Mouse (Mus musculus) cortical plate, adult 2 months (tissue): ENCODE data around the gene Eps15l1. TPM values are rescaled to one million over a fixed set of nuclear protein-coding genes. Genes with fewer than 3 reads are reported as not detected.
A peak's percentile ranks its signal among the peaks of the same experiment; 100 is the strongest.

Source experiments
- H3K27ac ChIP-seq: fragments of 200-500 bp; 2 replicates; pipeline ENCODE4 v1.5.1; 2012; ENCODE audit warnings: low read length, control low read depth, inconsistent platforms; ENCODE audit not compliant: insufficient read depth
- H3K4me1 ChIP-seq: fragments of 200-500 bp; 2 replicates; pipeline ENCODE4 v1.6.1; 2011; ENCODE audit warnings: low read length; ENCODE audit not compliant: control insufficient read depth, insufficient read depth
- H3K4me3 ChIP-seq: fragments of 200-500 bp; 2 replicates; pipeline ENCODE4 v1.5.1; 2011; ENCODE audit warnings: mild to moderate bottlenecking, low read length, control low read depth; ENCODE audit not compliant: insufficient read depth
- CTCF ChIP-seq: fragments of 200-500 bp; IDR thresholded peaks from 2 replicates; pipeline ENCODE4 v1.5.1; 2011; ENCODE audit warnings: mild to moderate bottlenecking, control low read depth, low read length; ENCODE audit not compliant: insufficient read depth; ENCODE audit errors: extremely low read depth
- POLR2A ChIP-seq: fragments of 200-500 bp; IDR thresholded peaks from 2 replicates; pipeline ENCODE4 v1.6.1; 2011; ENCODE audit warnings: mild to moderate bottlenecking, low read length, control low read depth; ENCODE audit not compliant: insufficient read depth; ENCODE audit errors: extremely low read depth
- polyA plus RNA-seq: library from polyadenylated mRNA; depleted of rRNA; stranded (reverse); fragments of >200 nt; gene quantifications from 2 replicates; pipeline ENCODE4 v1.2.3, GENCODE M21; 2012

The Eps15l1 gene
- polyA plus RNA-seq, 1 experiment = 71.4 TPM

DNA sequence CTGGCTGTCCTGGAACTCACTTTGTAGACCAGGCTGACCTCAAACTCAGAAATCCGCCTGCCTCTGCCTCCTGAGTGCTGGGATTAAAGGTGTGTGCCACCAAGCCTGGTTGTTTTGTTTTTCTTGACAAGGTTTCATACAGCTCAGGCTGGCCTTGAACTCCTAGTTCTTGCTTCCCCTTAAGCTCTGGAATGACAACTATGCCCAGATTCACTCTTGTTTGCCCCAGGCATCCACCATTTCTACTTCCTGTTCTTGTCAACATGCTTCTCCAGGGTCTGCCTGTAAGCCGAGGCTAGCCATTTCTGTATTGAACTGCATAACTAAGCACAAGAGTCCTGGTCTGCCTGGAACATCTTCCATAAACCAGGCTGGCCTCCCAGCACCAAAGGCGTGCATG lies 92.1 kb downstream of the Eps15l1 start:
- no peak overlapping the region for H3K27ac ChIP-seq
- no peak overlapping the region for H3K4me3 ChIP-seq
- H3K4me1 ChIP-seq = no peaks in the 10 kb centered on the region
- TF ChIP-seq CTCF (no peak), POLR2A (no peak)

GRCm38 (mm10) chr8:72324708-72325107 lies 96.6 kb downstream of the Eps15l1 start:
- Histone ChIP-seq H3K4me1 (no peaks in the 10 kb centered on the region; the same call in none of the 2 replicates), H3K27ac (no peak overlapping the region), H3K4me3 (no peak overlapping the region)
- TF ChIP-seq CTCF (no peak), POLR2A (no peak)

DNA sequence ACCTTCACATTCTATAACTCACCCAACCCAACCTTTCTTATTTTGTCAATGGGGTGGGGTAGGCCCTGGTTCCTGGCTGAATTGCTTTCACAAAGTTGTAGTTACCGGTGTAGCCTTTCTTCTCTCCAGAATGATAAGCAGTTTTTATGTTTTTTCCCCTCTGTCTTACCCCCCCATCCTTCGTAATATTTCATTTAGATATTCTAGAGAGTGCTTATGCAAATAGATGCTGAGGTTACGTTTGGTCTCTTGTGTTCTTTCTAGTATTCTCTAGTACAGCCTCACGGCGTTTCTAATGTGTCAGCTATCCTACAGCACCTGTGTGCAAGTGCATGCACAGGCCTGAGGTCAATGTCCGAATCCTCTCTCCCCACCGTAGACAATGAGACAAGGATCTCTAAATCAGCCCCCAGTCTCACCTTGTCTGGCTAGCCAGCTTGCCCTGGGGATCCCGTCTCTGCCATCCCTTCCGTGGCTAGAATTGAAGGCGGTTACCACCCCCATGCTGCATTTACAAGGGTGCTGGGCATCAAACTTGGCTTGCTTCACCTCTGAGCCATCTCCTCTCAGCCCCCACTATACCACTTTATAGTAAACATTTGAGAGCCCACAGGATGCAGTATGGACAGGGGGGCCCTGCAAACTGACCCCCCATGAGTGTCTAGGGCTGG lies 97.1 kb downstream of the Eps15l1 start:
- H3K4me3 ChIP-seq = no peak overlapping the region
- H3K4me1 ChIP-seq = no peaks in the 10 kb centered on the region; the same call in none of the 2 replicates
- TF ChIP-seq CTCF (no peak), POLR2A (no peak)
- H3K27ac ChIP-seq = no peak overlapping the region

GRCm38 (mm10) chr8:72323131-72323725 lies 98.0 kb downstream of the Eps15l1 start:
- Histone ChIP-seq H3K4me3 (no peak overlapping the region), H3K27ac (peak overlapping the region; percentile 24)
- no peak for TF ChIP-seq POLR2A
- no peak for TF ChIP-seq CTCF

DNA sequence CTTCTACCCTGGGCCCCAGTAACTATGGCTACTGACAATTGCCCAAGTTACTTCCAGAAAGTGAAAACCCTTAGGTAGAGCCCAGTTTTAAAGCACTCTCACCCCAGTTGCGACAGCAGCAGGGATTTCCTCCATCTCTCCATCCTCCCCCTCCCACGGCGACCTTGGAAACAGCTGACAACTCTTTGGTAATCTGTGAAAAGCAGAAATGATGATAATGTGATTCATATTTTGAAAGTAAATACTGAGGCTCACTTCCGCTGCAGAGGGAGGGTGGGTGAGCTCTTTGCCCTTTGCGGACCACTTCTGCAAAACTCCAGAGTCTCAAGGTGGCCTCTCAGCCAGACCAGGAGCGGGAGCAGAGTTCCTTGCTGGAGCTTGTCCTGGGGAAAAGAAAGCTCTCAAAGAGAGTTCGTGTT lies 98.8 kb downstream of the Eps15l1 start:
- peak overlapping the region; percentile 18 for H3K4me3 ChIP-seq

More at GRCm38 (mm10) chr8:72323131-72323725, 98.0 kb downstream of the Eps15l1 start:
- H3K4me1 ChIP-seq = no peaks in the 10 kb centered on the region; the same call in none of the 2 replicates

DNA sequence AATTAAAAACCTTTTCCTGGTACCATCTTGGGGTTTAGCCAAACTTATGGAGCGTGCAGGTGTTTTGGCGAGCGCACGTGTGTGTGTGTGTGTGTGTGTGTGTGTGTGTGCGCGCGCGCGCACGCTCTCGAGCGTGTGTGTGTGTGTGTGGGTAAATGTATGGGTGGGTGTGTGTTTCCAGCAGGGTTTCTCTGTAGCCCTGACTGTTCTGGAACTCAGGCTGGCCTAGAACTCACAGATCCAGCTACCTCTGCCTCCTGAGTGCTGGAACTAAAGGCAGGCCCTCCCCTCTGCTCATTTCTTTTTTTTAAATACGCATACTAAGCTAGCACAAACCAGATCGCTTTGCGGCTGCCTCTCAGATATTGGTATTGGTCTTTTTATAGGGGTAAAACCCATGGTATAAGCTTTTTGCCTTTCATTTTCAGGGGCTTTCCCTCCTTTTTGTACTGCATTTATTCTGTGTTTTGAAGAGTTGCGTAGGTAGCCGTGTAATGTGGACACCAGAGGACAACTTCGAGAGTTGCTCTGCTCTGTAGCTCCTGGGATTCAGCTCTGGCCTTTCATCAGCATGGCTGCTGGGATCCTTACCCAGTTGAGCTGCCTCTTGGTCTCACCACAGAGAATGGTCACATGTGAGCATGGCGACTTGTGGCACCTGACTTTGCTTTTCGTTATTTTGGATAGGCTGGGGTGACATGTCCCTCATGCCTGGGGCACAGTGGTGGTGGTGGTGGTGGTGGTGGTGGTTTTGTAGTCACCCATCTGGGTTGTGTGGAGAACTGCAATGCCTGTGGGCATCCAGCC lies 99.4 kb downstream of the Eps15l1 start:
- Histone ChIP-seq H3K4me3 (peak overlapping the region; percentile 18), H3K27ac (no peak overlapping the region), H3K4me1 (no peaks in the 10 kb centered on the region; the same call in none of the 2 replicates)
- TF ChIP-seq CTCF = no peak
- no peak for TF ChIP-seq POLR2A

More for the DNA sequence above, 98.8 kb downstream of the Eps15l1 start:
- H3K27ac ChIP-seq = 0 out of 2 replicates have a peak overlapping the region, but pooled peaks have one; percentile 24
- no peaks in the 10 kb centered on the region; the same call in none of the 2 replicates for H3K4me1 ChIP-seq
- no peak for TF ChIP-seq POLR2A
- no peak for TF ChIP-seq CTCF

GRCm38 (mm10) chr8:72320803-72321583 lies 100.3 kb downstream of the Eps15l1 start:
- Histone ChIP-seq H3K4me3 (peak overlapping the region; percentile 54; the same call in 1 of the 2 replicates), H3K27ac (no peak overlapping the region; the same call in 1 of the 2 replicates), H3K4me1 (no peaks in the 10 kb centered on the region; the same call in none of the 2 replicates)
- TF ChIP-seq CTCF = no peak
- no peak for TF ChIP-seq POLR2A

- Histone ChIP-seq H3K27ac (no peak overlapping the region; the same call in 1 of the 2 replicates), H3K4me1 (no peaks in the 10 kb centered on the region; the same call in none of the 2 replicates), H3K4me3 (peak overlapping the region; percentile 54; the same call in 1 of the 2 replicates)
- no peak for TF ChIP-seq POLR2A
- TF ChIP-seq CTCF = no peak
These were observed 101.1 kb downstream of the Eps15l1 start for GRCm38 (mm10) chr8:72319921-72320802.
